Mouse (Mus musculus) kidney, postnatal 0 days (tissue): Measurements from ENCODE around the gene Nmur1. TPM values are rescaled to one million over a fixed set of nuclear protein-coding genes. Genes with fewer than 3 reads are reported as not detected.

Experiments
- ATAC-seq: fragments of 200-750 bp; cut with Nextera tagmentation; replicated peaks from 2 replicates; pipeline ENCODE4 v1.8.0; 2017; ENCODE audit warnings: low read depth, moderate number of reproducible peaks, moderate TSS enrichment, moderate library complexity; ENCODE audit not compliant: low FRiP score
- DNase-seq: peaks from one replicate; pipeline ENCODE4 v3.0.0-alpha.2; 2016; ENCODE audit warnings: low spot score
- H3K27ac ChIP-seq: fragments of 300-500 bp; sonication (generic); 2 replicates; pipeline ENCODE4 v1.5.1; 2014; ENCODE audit warnings: mild to moderate bottlenecking
- H3K27me3 ChIP-seq: fragments of 300-500 bp; sonication (generic); 2 replicates; pipeline ENCODE4 v1.6.1; 2014; ENCODE audit warnings: low read length, mixed read lengths; ENCODE audit not compliant: insufficient read depth
- H3K36me3 ChIP-seq: fragments of 300-500 bp; sonication (generic); 2 replicates; pipeline ENCODE4 v1.6.1; 2014; ENCODE audit warnings: low read length, mixed read lengths; ENCODE audit not compliant: insufficient read depth
- H3K4me1 ChIP-seq: fragments of 300-500 bp; sonication (generic); replicated peaks from 2 replicates; pipeline ENCODE4 v1.6.1; 2014; ENCODE audit warnings: antibody characterized with exemption, low read length, mixed read lengths; ENCODE audit not compliant: insufficient read depth
- H3K4me2 ChIP-seq: fragments of 300-500 bp; sonication (generic); 2 replicates; pipeline ENCODE4 v1.6.1; 2014; ENCODE audit warnings: mild to moderate bottlenecking, low read length, moderate library complexity, mixed read lengths
- H3K4me3 ChIP-seq: fragments of 300-500 bp; sonication (generic); replicated peaks from 2 replicates; pipeline ENCODE4 v1.5.1; 2014; ENCODE audit warnings: low read depth, low read length
- H3K9ac ChIP-seq: fragments of 300-500 bp; sonication (generic); 2 replicates; pipeline ENCODE4 v1.6.1; 2014; ENCODE audit warnings: low read depth, low read length
- H3K9me3 ChIP-seq: fragments of 300-500 bp; sonication (generic); replicated peaks from 2 replicates; pipeline ENCODE4 v1.6.1; 2016; ENCODE audit warnings: low read length, inconsistent platforms, mixed read lengths
- CTCF ChIP-seq: IDR thresholded peaks from 2 replicates; pipeline ENCODE4 v1.5.1; 2016; ENCODE audit warnings: antibody characterized with exemption, low read depth, mild to moderate bottlenecking, moderate library complexity
- WGBS: fragments of 180-500 bp; shearing (Covaris S2); extraction: QIAGEN DNeasy Blood & Tissue Kit; methylation state at CpG from one replicate; pipeline ENCODE4 v1.1.7; 2014; 5-methylcytosine and 5-hydroxymethylcytosine counted together
- polyA plus RNA-seq: library from polyadenylated mRNA; unstranded; fragments of >200 nt; fragmentation: Nextera tagmentation; extraction: Ambion mirVana; gene quantifications from 2 replicates; pipeline ENCODE4 v1.2.1, GENCODE M21; 2015

Nmur1 gene
- polyA plus RNA-seq, 1 experiment from 2014 or later: not detected

GRCm38 (mm10) chr1:86467416-86467815, 41.4 kb upstream of the Nmur1 start:
- no peak overlapping the region for H3K27ac ChIP-seq
- no peak for TF ChIP-seq CTCF
- no peak overlapping the region for H3K4me3 ChIP-seq
- H3K9me3 ChIP-seq: no peaks in the 10 kb centered on the region
- no peak overlapping the region for H3K9ac ChIP-seq
- H3K4me1 ChIP-seq: peaks cover 12% of the 10 kb centered on the region
- no peak for ATAC-seq
- H3K27me3 ChIP-seq: no peaks in the 10 kb centered on the region
- no peak overlapping the region for H3K4me2 ChIP-seq
- WGBS: 91% methylated on average over 8 of the region's 8 CpGs
- H3K36me3 ChIP-seq: no peaks in the 10 kb centered on the region
- DNase-seq: no peak

- no peaks in the 10 kb centered on the region; the same call in 1 of the 2 replicates for H3K4me1 ChIP-seq
- DNase-seq (peak; percentile 72), ATAC-seq (no peak; the same call in 1 of the 2 replicates)
- H3K27ac ChIP-seq: peak overlapping the region; percentile 70
- no peak overlapping the region for H3K4me2 ChIP-seq
- no peaks in the 10 kb centered on the region for H3K36me3 ChIP-seq
- H3K27me3 ChIP-seq: no peaks in the 10 kb centered on the region
- no peak for TF ChIP-seq CTCF
- 18% methylated on average over 4 of the region's 4 CpGs for WGBS
- no peak overlapping the region for H3K4me3 ChIP-seq
- H3K9ac ChIP-seq: peak overlapping the region; percentile 3; the same call in 1 of the 2 replicates
- H3K9me3 ChIP-seq: no peaks in the 10 kb centered on the region
These were observed 38.8 kb upstream of the Nmur1 start for GRCm38 (mm10) chr1:86464875-86465224.

- Histone ChIP-seq H3K36me3 (no peaks in the 10 kb centered on the region), H3K27me3 (no peaks in the 10 kb centered on the region), H3K27ac (peak overlapping the region; percentile 70), H3K9me3 (no peaks in the 10 kb centered on the region), H3K9ac (peak overlapping the region; percentile 3; the same call in 1 of the 2 replicates), H3K4me3 (no peak overlapping the region), H3K4me1 (no peaks in the 10 kb centered on the region; the same call in 1 of the 2 replicates), H3K4me2 (no peak overlapping the region)
- peak; percentile 56 for DNase-seq
- ATAC-seq: no peak
- 32% methylated on average over 9 of the region's 9 CpGs for WGBS
- no peak for TF ChIP-seq CTCF
These were observed 38.3 kb upstream of the Nmur1 start for GRCm38 (mm10) chr1:86464223-86464874.

GRCm38 (mm10) chr1:86459371-86459770, 33.3 kb upstream of the Nmur1 start:
- H3K4me2 ChIP-seq: no peak overlapping the region
- no peaks in the 10 kb centered on the region for H3K27me3 ChIP-seq
- no peaks in the 10 kb centered on the region for H3K36me3 ChIP-seq
- no peak for ATAC-seq
- WGBS: 83% methylated on average over 4 of the region's 4 CpGs
- no peak for DNase-seq
- H3K9ac ChIP-seq: no peak overlapping the region
- no peak for TF ChIP-seq CTCF
- no peaks in the 10 kb centered on the region for H3K4me1 ChIP-seq
- no peak overlapping the region for H3K27ac ChIP-seq
- H3K4me3 ChIP-seq: no peak overlapping the region
- H3K9me3 ChIP-seq: no peaks in the 10 kb centered on the region

- H3K9me3 ChIP-seq: no peaks in the 10 kb centered on the region
- no peak overlapping the region for H3K27ac ChIP-seq
- ATAC-seq (no peak), DNase-seq (no peak)
- no peak overlapping the region for H3K9ac ChIP-seq
- H3K4me2 ChIP-seq: no peak overlapping the region
- H3K36me3 ChIP-seq: no peaks in the 10 kb centered on the region
- TF ChIP-seq CTCF: no peak
- H3K4me1 ChIP-seq: no peaks in the 10 kb centered on the region
- WGBS: 59% methylated on average over 13 of the region's 13 CpGs
- no peaks in the 10 kb centered on the region for H3K27me3 ChIP-seq
- no peak overlapping the region for H3K4me3 ChIP-seq
These were observed 31.0 kb upstream of the Nmur1 start for GRCm38 (mm10) chr1:86456892-86457581.

- DNase-seq (no peak), ATAC-seq (no peak)
- Histone ChIP-seq H3K36me3 (no peaks in the 10 kb centered on the region), H3K9me3 (no peaks in the 10 kb centered on the region), H3K9ac (no peak overlapping the region), H3K27me3 (no peaks in the 10 kb centered on the region), H3K4me1 (peaks cover 6% of the 10 kb centered on the region), H3K27ac (no peak overlapping the region), H3K4me2 (no peak overlapping the region), H3K4me3 (no peak overlapping the region)
- WGBS: 67% methylated on average over 5 of the region's 5 CpGs
- no peak for TF ChIP-seq CTCF
These were observed 26.7 kb upstream of the Nmur1 start for GRCm38 (mm10) chr1:86452713-86453112.
